Mouse (Mus musculus): ENCODE measurements around the gene Pdlim5.

DNA sequence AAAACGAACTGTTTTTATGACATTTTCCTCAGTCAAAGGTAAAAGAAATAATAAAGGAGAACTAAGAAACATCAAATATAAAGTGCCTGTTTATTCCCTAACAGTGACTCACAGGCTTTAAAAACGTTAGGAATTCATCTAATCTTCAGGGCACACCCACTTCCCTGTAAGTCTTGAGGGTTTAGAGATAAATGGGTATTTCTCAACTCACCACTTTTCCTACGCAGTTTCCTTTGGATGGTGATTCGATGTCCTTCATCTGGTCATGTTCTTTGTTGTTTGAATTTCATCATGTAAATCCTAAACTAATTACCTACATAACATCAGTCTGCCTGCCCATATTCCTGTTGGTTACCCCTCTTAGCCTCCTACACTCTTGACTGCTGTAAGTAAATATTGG, 62.8 kb downstream of the Pdlim5 start:
- no peak for TF ChIP-seq POLR2A (IDR thresholded peaks at IDR 0.05; ENCODE audit: insufficient read depth, low read depth, low read length)
- no peak for TF ChIP-seq CTCF (IDR thresholded peaks at IDR 0.05)
